Mouse (Mus musculus) limb, embryonic 14.5 days (tissue): ENCODE data around the gene Trf. TPM values are rescaled to one million over a fixed set of nuclear protein-coding genes. Genes with fewer than 3 reads are reported as not detected.

Experiments used
- ATAC-seq: fragments of 200-750 bp; cut with Nextera tagmentation; 2 replicates; pipeline ENCODE4 v1.8.0; 2017; ENCODE audit warnings: low read depth, moderate number of reproducible peaks, moderate TSS enrichment; ENCODE audit not compliant: low FRiP score
- DNase-seq: peaks from one replicate; pipeline ENCODE4 v3.0.0-alpha.2; 2015; ENCODE audit warnings: low spot score
- H3K27ac ChIP-seq: fragments of 300-500 bp; sonication (generic); replicated peaks from 2 replicates; pipeline ENCODE4 v1.5.1; 2014; ENCODE audit warnings: low read depth, mild to moderate bottlenecking, low read length, moderate library complexity, mixed read lengths
- H3K27me3 ChIP-seq: fragments of 300-500 bp; sonication (generic); 2 replicates; pipeline ENCODE4 v1.6.1; 2014; ENCODE audit warnings: low read length, mixed read lengths; ENCODE audit not compliant: control insufficient read depth, insufficient read depth
- H3K36me3 ChIP-seq: fragments of 300-500 bp; sonication (generic); 2 replicates; pipeline ENCODE4 v1.6.1; 2014; ENCODE audit warnings: mild to moderate bottlenecking, low read length, moderate library complexity, mixed read lengths; ENCODE audit not compliant: control insufficient read depth, insufficient read depth
- H3K4me1 ChIP-seq: fragments of 300-500 bp; sonication (generic); 2 replicates; pipeline ENCODE4 v1.6.1; 2014; ENCODE audit warnings: antibody characterized with exemption, low read length, mixed read lengths; ENCODE audit not compliant: control insufficient read depth, insufficient read depth
- H3K4me2 ChIP-seq: fragments of 300-500 bp; sonication (generic); replicated peaks from 2 replicates; pipeline ENCODE4 v1.6.1; 2014; ENCODE audit warnings: low read depth, mild to moderate bottlenecking, low read length, moderate library complexity; ENCODE audit not compliant: severe bottlenecking
- H3K4me3 ChIP-seq: fragments of 300-500 bp; sonication (generic); replicated peaks from 2 replicates; pipeline ENCODE4 v1.5.1; 2014; ENCODE audit warnings: low read length
- H3K9ac ChIP-seq: fragments of 300-500 bp; sonication (generic); 2 replicates; pipeline ENCODE4 v1.6.1; 2014; ENCODE audit warnings: mild to moderate bottlenecking, low read depth, low read length, moderate library complexity; ENCODE audit not compliant: severe bottlenecking
- H3K9me3 ChIP-seq: fragments of 300-500 bp; sonication (generic); 2 replicates; pipeline ENCODE4 v1.6.1; 2016; ENCODE audit warnings: low read length; ENCODE audit not compliant: control insufficient read depth
- POLR2A ChIP-seq: fragments of 200-500 bp; IDR thresholded peaks from 2 replicates; pipeline ENCODE4 v1.8.0; 2012; ENCODE audit warnings: inconsistent platforms, mild to moderate bottlenecking, moderate library complexity, borderline replicate concordance; ENCODE audit not compliant: insufficient read depth, insufficient read length; ENCODE audit errors: extremely low read depth
- WGBS: fragments of 180-500 bp; shearing (Covaris S2); extraction: QIAGEN DNeasy Blood & Tissue Kit; methylation state at CpG from one replicate; pipeline ENCODE4 v1.1.7; 2014; 5-methylcytosine and 5-hydroxymethylcytosine counted together
- polyA plus RNA-seq, 2 experiments: library from polyadenylated mRNA; depleted of rRNA in 1 of 2; stranded (reverse) in 1 of 2; unstranded in 1 of 2; fragments of >200 nt; fragmentation: Nextera tagmentation in 1 of 2; extraction: Ambion mirVana in 1 of 2; gene quantifications; 2 replicates each; pipeline versions ENCODE4 v1.2.1 to v1.2.3; 2012 to 2014

Gene Trf
- polyA plus RNA-seq, 2 experiments: 20.4 to 25.4 TPM

DNA sequence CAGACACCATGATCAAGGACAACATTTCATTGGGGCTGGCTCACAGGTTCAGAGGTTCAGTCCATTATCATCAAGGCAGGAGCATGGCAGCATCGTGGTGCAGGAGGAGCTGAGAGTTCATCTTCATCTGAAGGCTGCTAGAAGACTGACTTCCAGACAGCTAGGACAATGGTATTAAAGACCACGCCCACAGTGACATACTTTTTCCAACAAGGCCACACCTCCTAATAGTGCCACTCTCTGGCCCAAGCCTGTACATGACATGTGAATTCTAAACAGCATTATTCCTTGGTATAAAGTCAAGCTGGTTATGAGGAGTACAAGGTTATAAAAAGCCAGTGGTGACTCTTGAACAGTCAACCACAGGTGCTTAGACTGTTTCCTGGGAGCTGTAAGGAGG is 75.7 kb downstream of the Trf start:
- Histone ChIP-seq H3K4me3 (no peak overlapping the region), H3K27ac (no peak overlapping the region), H3K9me3 (no peaks in the 10 kb centered on the region), H3K4me1 (no peaks in the 10 kb centered on the region), H3K27me3 (no peaks in the 10 kb centered on the region), H3K9ac (no peak overlapping the region), H3K4me2 (no peak overlapping the region), H3K36me3 (no peaks in the 10 kb centered on the region)
- DNase-seq (no peak), ATAC-seq (no peak)
- 82% methylated on average over 2 of the region's 2 CpGs for WGBS
- TF ChIP-seq POLR2A: no peak

Other genes with a start within 250 kb of the Trf start
- 5.1 and 7.0 TPM in 2 replicates for gene Slco2a1, start 241.7 kb downstream of the Trf start, polyA plus RNA-seq (2012; rRNA removed)
- gene Slco2a1, start 241.7 kb downstream of the Trf start, polyA plus RNA-seq (2014; fragmentation: Nextera tagmentation; extraction: Ambion mirVana): 5.9 and 7.2 TPM in 2 replicates
- gene Rab6b, start 118.7 kb downstream of the Trf start, polyA plus RNA-seq (2012; rRNA removed): 8.1 and 9.6 TPM in 2 replicates
- 3.5 and 4.2 TPM in 2 replicates for gene Rab6b, start 118.7 kb downstream of the Trf start, polyA plus RNA-seq (2014; fragmentation: Nextera tagmentation; extraction: Ambion mirVana)
- gene Srprb, start 28.3 kb downstream of the Trf start, polyA plus RNA-seq (2012; rRNA removed): 73.0 and 91.0 TPM in 2 replicates
- 66.6 and 67.4 TPM in 2 replicates for gene Srprb, start 28.3 kb downstream of the Trf start, polyA plus RNA-seq (2014; fragmentation: Nextera tagmentation; extraction: Ambion mirVana)
- gene Gm20425, start 137 bp downstream of the Trf start, polyA plus RNA-seq (2012; rRNA removed): not detected in 2 replicates
- 0.45 and 0.46 TPM in 2 replicates for gene Gm20425, start 137 bp downstream of the Trf start, polyA plus RNA-seq (2014; fragmentation: Nextera tagmentation; extraction: Ambion mirVana)
- gene 1300017J02Rik, start 74.6 kb upstream of the Trf start, polyA plus RNA-seq (2012; rRNA removed): 0.79 and 1.1 TPM in 2 replicates
- gene 1300017J02Rik, start 74.6 kb upstream of the Trf start, polyA plus RNA-seq (2014; fragmentation: Nextera tagmentation; extraction: Ambion mirVana): 0.28 and 0.58 TPM in 2 replicates
- 62.9 and 72.0 TPM in 2 replicates for gene Topbp1, start 74.8 kb upstream of the Trf start, polyA plus RNA-seq (2012; rRNA removed)
- gene Topbp1, start 74.8 kb upstream of the Trf start, polyA plus RNA-seq (2014; fragmentation: Nextera tagmentation; extraction: Ambion mirVana): 60.9 and 63.2 TPM in 2 replicates
- gene Cdv3, start 135.4 kb upstream of the Trf start, polyA plus RNA-seq (2012; rRNA removed): 80.7 and 83.7 TPM in 2 replicates
- 89.0 and 90.2 TPM in 2 replicates for gene Cdv3, start 135.4 kb upstream of the Trf start, polyA plus RNA-seq (2014; fragmentation: Nextera tagmentation; extraction: Ambion mirVana)
- 0.65 and 1.0 TPM in 2 replicates for gene Bfsp2, start 250.0 kb upstream of the Trf start, polyA plus RNA-seq (2012; rRNA removed)
- 1.4 and 1.9 TPM in 2 replicates for gene Bfsp2, start 250.0 kb upstream of the Trf start, polyA plus RNA-seq (2014; fragmentation: Nextera tagmentation; extraction: Ambion mirVana)